Comparison of ENCODE assay signal across 33 mouse cellular contexts in the genomic region with DNA sequence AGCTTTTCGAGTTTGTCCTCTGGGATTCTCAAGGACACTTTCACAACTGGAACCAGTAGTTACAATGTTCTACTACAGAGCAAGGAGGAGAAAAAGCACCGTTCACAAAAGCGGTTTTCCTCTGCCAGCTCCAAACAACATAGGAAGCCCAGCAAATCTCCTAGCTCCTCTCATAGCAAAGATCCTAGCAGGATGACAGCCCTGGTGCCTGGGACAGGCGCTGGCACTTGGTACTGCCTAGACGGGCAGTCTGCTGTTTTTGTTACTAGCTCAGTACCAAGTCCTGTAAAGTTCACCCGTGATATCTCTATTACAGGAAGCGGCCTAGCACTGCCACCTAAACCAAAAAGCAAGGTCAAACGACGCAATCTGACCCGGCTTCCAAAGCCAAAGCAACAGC. TPM values are rescaled to one million over a fixed set of nuclear protein-coding genes. Genes with fewer than 3 reads are reported as not detected.
DNase-seq lines count a peak whose midpoint lies in the region; ATAC-seq lines count a peak whose summit lies in the region.
"Had no signal": no experiment of that assay in that cellular context is flagged by ENCODE, and none has a peak within 500 bp of the region (broad histone marks: within the 10 kb centered on the region; RNA-seq: fewer than 3 reads in every experiment).

No protein-coding gene starts in this region.

- intact Hi-C loops in heart, postnatal 25 days (cut with DNase I) = no loop called here

- no peak overlapping the region for H3K4me2 ChIP-seq in heart, embryonic 16.5 days (ENCODE audit: low read depth, low read length)
- H3K4me2 ChIP-seq: embryonic facial prominence, embryonic 12.5 days; hindbrain, embryonic 12.5 days; intestine, embryonic 15.5 days; limb, embryonic 15.5 days; lung, embryonic 15.5 days; midbrain, embryonic 11.5 days; stomach, embryonic 15.5 days had no signal

- H3K36me3 ChIP-seq in heart, embryonic 10.5 days = no peaks in the 10 kb centered on the region
- H3K36me3 ChIP-seq in heart, embryonic 16.5 days (ENCODE audit: control insufficient read depth, insufficient read depth) = no peaks in the 10 kb centered on the region
- H3K36me3 ChIP-seq: embryonic facial prominence, embryonic 12.5 days; hindbrain, embryonic 12.5 days; intestine, embryonic 15.5 days; limb, embryonic 10.5 days; limb, embryonic 15.5 days; lung, embryonic 15.5 days; stomach, embryonic 15.5 days had no signal

- peaks cover 18% of the 10 kb centered on the region for H3K4me1 ChIP-seq in heart, embryonic 10.5 days
- peaks cover 26% of the 10 kb centered on the region for H3K4me1 ChIP-seq in heart, embryonic 16.5 days (ENCODE audit: control insufficient read depth, insufficient read depth, low read length)
- H3K4me1 ChIP-seq: hindbrain, embryonic 12.5 days; lung, embryonic 15.5 days; stomach, embryonic 15.5 days had no signal

- peak overlapping the region; percentile 53; the same call in 1 of the 2 replicates for H3K27ac ChIP-seq in heart, embryonic 10.5 days
- H3K27ac ChIP-seq in heart, embryonic 16.5 days (ENCODE audit: low read length) = 0 out of 2 replicates have a peak overlapping the region, but pooled peaks have one; percentile 51
- H3K27ac ChIP-seq: embryonic facial prominence, embryonic 12.5 days; heart, adult 2 months; hindbrain, embryonic 12.5 days; hindbrain, postnatal 0 days; intestine, embryonic 15.5 days; kidney, postnatal 0 days; limb, embryonic 10.5 days; limb, embryonic 15.5 days; liver, embryonic 14.5 days; lung, embryonic 15.5 days; stomach, embryonic 15.5 days had no signal

- H3K9ac ChIP-seq in heart, embryonic 16.5 days (ENCODE audit: low read length) = peak overlapping the region; percentile 38
- H3K9ac ChIP-seq: embryonic facial prominence, embryonic 12.5 days; hindbrain, embryonic 12.5 days; intestine, embryonic 15.5 days; limb, embryonic 15.5 days; liver, embryonic 14.5 days; lung, embryonic 15.5 days; stomach, embryonic 15.5 days had no signal

- no peak overlapping the region for H3K4me3 ChIP-seq in heart, embryonic 10.5 days
- H3K4me3 ChIP-seq in heart, embryonic 16.5 days (ENCODE audit: low read length) = no peak overlapping the region
- H3K4me3 ChIP-seq: embryonic facial prominence, embryonic 12.5 days; heart, adult 2 months; hindbrain, embryonic 12.5 days; intestine, embryonic 15.5 days; limb, embryonic 10.5 days; limb, embryonic 15.5 days; lung, embryonic 15.5 days; stomach, embryonic 15.5 days had no signal

- no peak for DNase-seq in heart, embryonic 10.5 days (ENCODE audit: low spot score)
- no peak for DNase-seq in heart, postnatal 25 days (ENCODE audit: low spot score)
- DNase-seq in heart, adult 9 months (ENCODE audit: low spot score in 2 of 2) = no peak
- peak; percentile 43 for DNase-seq in adrenal gland, postnatal 14 days
- peak; percentile 14 for DNase-seq in adrenal gland, postnatal 25 days
- DNase-seq: B cell, adult 2 months; cerebellum, adult 11-12 months; cerebellum, adult 9-11 months; embryo, embryonic 11 days; gastrocnemius, postnatal 36 days; heart, adult 2 months; kidney, adult 2 months; layer of hippocampus, postnatal 36 days; lung, postnatal 36 days; right cerebral cortex, postnatal 25 days had no signal

- whole genome bisulfite sequencing in heart, embryonic 10.5 days = 67% methylated on average over 10 of the region's 10 CpGs
- WGBS in heart, embryonic 16.5 days = 51% methylated on average over 10 of the region's 10 CpGs

- H3K9me3 ChIP-seq in heart, embryonic 10.5 days = no peaks in the 10 kb centered on the region
- H3K9me3 ChIP-seq in heart, embryonic 16.5 days (replicated peaks; ENCODE audit: control insufficient read depth, low read length) = no peaks in the 10 kb centered on the region
- H3K9me3 ChIP-seq: embryonic facial prominence, embryonic 12.5 days; hindbrain, embryonic 12.5 days; intestine, embryonic 15.5 days; limb, embryonic 10.5 days; limb, embryonic 15.5 days; lung, embryonic 15.5 days; stomach, embryonic 15.5 days had no signal

- ATAC-seq in heart, embryonic 16.5 days (replicated peaks; ENCODE audit: extremely low read depth, insufficient read depth, low FRiP score) = no peak
- ATAC-seq: forebrain, embryonic 14.5 days; hindbrain, postnatal 0 days; intestine, embryonic 15.5 days; midbrain, embryonic 16.5 days had no signal

- H3K27me3 ChIP-seq in heart, embryonic 10.5 days (ENCODE audit: insufficient read depth, poor library complexity, severe bottlenecking) = no peaks in the 10 kb centered on the region
- H3K27me3 ChIP-seq in heart, embryonic 16.5 days (ENCODE audit: control insufficient read depth, insufficient read depth, low read length) = no peaks in the 10 kb centered on the region
- H3K27me3 ChIP-seq: embryonic facial prominence, embryonic 12.5 days; hindbrain, embryonic 12.5 days; intestine, embryonic 15.5 days; limb, embryonic 15.5 days; lung, embryonic 15.5 days; stomach, embryonic 15.5 days had no signal

RNA-seq across cellular contexts. Expression of a gene that starts 12.9 kb away (rescaled TPM):
- polyA plus RNA-seq in heart, embryonic 10.5 days (2016; fragmentation: Nextera tagmentation; extraction: Ambion mirVana) = 3.3 and 4.6 TPM in 2 replicates
- under 1 TPM; 0.70 to 0.92 TPM for total RNA-seq in heart, postnatal 25 days (2021)
- 3.0 and 3.7 TPM in 2 replicates for polyA plus RNA-seq in heart, embryonic 16.5 days (2015; fragmentation: Nextera tagmentation; extraction: Ambion mirVana)
- 3.6 and 4.9 TPM in 2 replicates for total RNA-seq in adrenal gland, postnatal 14 days (2021)
- 6.6 and 7.2 TPM in 2 replicates for total RNA-seq in adrenal gland, postnatal 25 days (2021)

RNA-seq across cellular contexts. Expression of a gene that starts 29.9 kb away (rescaled TPM):
- polyA plus RNA-seq in heart, embryonic 10.5 days (2016; fragmentation: Nextera tagmentation; extraction: Ambion mirVana) = not detected in 2 replicates
- not detected for total RNA-seq in heart, postnatal 25 days (2021)
- not detected in 2 replicates for polyA plus RNA-seq in heart, embryonic 16.5 days (2015; fragmentation: Nextera tagmentation; extraction: Ambion mirVana)
- total RNA-seq in adrenal gland, postnatal 14 days (2021) = not detected in 2 replicates
- not detected in 2 replicates for total RNA-seq in adrenal gland, postnatal 25 days (2021)
- total RNA-seq: gastrocnemius, postnatal 36 days; heart, adult 2 months; hindbrain, postnatal 0 days; layer of hippocampus, postnatal 36 days; megakaryocyte, adult 5-6 weeks; neutrophil, adult 5-6 weeks had no signal
- polyA plus RNA-seq: embryonic facial prominence, embryonic 12.5 days; forebrain, embryonic 14.5 days; heart, adult 2 months; hindbrain, embryonic 12.5 days; hindbrain, postnatal 0 days; intestine, embryonic 15.5 days; kidney, adult 2 months; kidney, postnatal 0 days; large intestine, adult 2 months; limb, embryonic 10.5 days; limb, embryonic 15.5 days; liver, embryonic 14.5 days; lung, embryonic 15.5 days; midbrain, embryonic 11.5 days; midbrain, embryonic 16.5 days; neural tube, embryonic 11.5 days; stomach, embryonic 15.5 days had no signal

RNA-seq across cellular contexts. Expression of a gene that starts 35.2 kb away (rescaled TPM):
- 45.7 and 56.3 TPM in 2 replicates for polyA plus RNA-seq in heart, embryonic 10.5 days (2016; fragmentation: Nextera tagmentation; extraction: Ambion mirVana)
- 1 to 10 TPM; 1.7 to 2.2 TPM for total RNA-seq in heart, postnatal 25 days (2021)
- polyA plus RNA-seq in heart, embryonic 16.5 days (2015; fragmentation: Nextera tagmentation; extraction: Ambion mirVana) = 53.7 and 54.6 TPM in 2 replicates
- 16.4 and 17.5 TPM in 2 replicates for total RNA-seq in adrenal gland, postnatal 14 days (2021)
- 8.6 and 15.6 TPM in 2 replicates for total RNA-seq in adrenal gland, postnatal 25 days (2021)

RNA-seq across cellular contexts. Expression of a gene that starts 45.3 kb away (rescaled TPM):
- polyA plus RNA-seq in heart, embryonic 10.5 days (2016; fragmentation: Nextera tagmentation; extraction: Ambion mirVana) = 37.8 and 52.6 TPM in 2 replicates
- 10 to 100 TPM; 40.5 to 43.8 TPM for total RNA-seq in heart, postnatal 25 days (2021)
- 47.3 and 48.4 TPM in 2 replicates for polyA plus RNA-seq in heart, embryonic 16.5 days (2015; fragmentation: Nextera tagmentation; extraction: Ambion mirVana)
- total RNA-seq in adrenal gland, postnatal 14 days (2021) = 37.6 and 46.1 TPM in 2 replicates
- total RNA-seq in adrenal gland, postnatal 25 days (2021) = 38.4 and 42.4 TPM in 2 replicates

RNA-seq across cellular contexts. Expression of a gene that starts 51.3 kb away (rescaled TPM):
- 6.7 and 7.2 TPM in 2 replicates for polyA plus RNA-seq in heart, embryonic 10.5 days (2016; fragmentation: Nextera tagmentation; extraction: Ambion mirVana)
- 10 to 100 TPM; 10.5 to 14.7 TPM for total RNA-seq in heart, postnatal 25 days (2021)
- polyA plus RNA-seq in heart, embryonic 16.5 days (2015; fragmentation: Nextera tagmentation; extraction: Ambion mirVana) = 7.9 and 8.1 TPM in 2 replicates
- 14.3 and 18.7 TPM in 2 replicates for total RNA-seq in adrenal gland, postnatal 14 days (2021)
- total RNA-seq in adrenal gland, postnatal 25 days (2021) = 11.3 and 15.3 TPM in 2 replicates

Comparison
In these comparisons a context has a peak if more than half of its experiments do, and no peak if none do; other contexts are left out.
1. DNase-seq: peak in adrenal gland, postnatal 14 days (single experiment) and adrenal gland, postnatal 25 days (single experiment); none in heart, embryonic 10.5 days (single experiment), heart, postnatal 25 days (single experiment) and heart, adult 9 months (0 of 2).